Mouse (Mus musculus) urinary bladder, postnatal 14 days (tissue): ENCODE measurements around the gene Cox8b.
A peak's percentile ranks its signal among the peaks of the same experiment; 100 is the strongest.
"Not testable (repeated sequence)": the region's sequence is repeated elsewhere in the genome, so short reads cannot be mapped to it uniquely, and the experiment has no call there.

Experiments
- DNase-seq: peaks from one replicate; pipeline ENCODE4 v3.0.0; 2021; ENCODE audit warnings: low spot score

Gene Cox8b

GRCm38 (mm10) chr7:140912846-140913482 is 12.7 kb upstream of the Cox8b start:
- no peak for DNase-seq

- no peak for DNase-seq
These were observed 12.0 kb upstream of the Cox8b start for GRCm38 (mm10) chr7:140912293-140912692.

- peak; percentile 81 for DNase-seq
These were observed 8.4 kb upstream of the Cox8b start for GRCm38 (mm10) chr7:140908634-140909107.

GRCm38 (mm10) chr7:140908181-140908580 is 7.9 kb upstream of the Cox8b start:
- no peak for DNase-seq

GRCm38 (mm10) chr7:140907697-140908096 is 7.5 kb upstream of the Cox8b start:
- no peak for DNase-seq

- DNase-seq = no peak
These were observed 6.9 kb upstream of the Cox8b start for GRCm38 (mm10) chr7:140907131-140907530.

- no peak for DNase-seq
These were observed 5.4 kb upstream of the Cox8b start for GRCm38 (mm10) chr7:140905642-140906081.

GRCm38 (mm10) chr7:140903212-140903611 is 3.0 kb upstream of the Cox8b start:
- DNase-seq = peak; percentile 77

GRCm38 (mm10) chr7:140902036-140902875 is 2.0 kb upstream of the Cox8b start:
- no peak for DNase-seq

GRCm38 (mm10) chr7:140899121-140899520 is 1.1 kb downstream of the Cox8b start:
- DNase-seq = no peak

GRCm38 (mm10) chr7:140897863-140898262 is 2.4 kb downstream of the Cox8b start:
- no peak for DNase-seq

- no peak for DNase-seq
These were observed 5.6 kb downstream of the Cox8b start for GRCm38 (mm10) chr7:140894611-140895010.

GRCm38 (mm10) chr7:140894031-140894430 is 6.2 kb downstream of the Cox8b start:
- no peak for DNase-seq

- not testable (repeated sequence) for DNase-seq
These were observed 9.6 kb downstream of the Cox8b start for GRCm38 (mm10) chr7:140890636-140891035.

- DNase-seq = no peak
These were observed 17.8 kb downstream of the Cox8b start for GRCm38 (mm10) chr7:140882469-140882803.

GRCm38 (mm10) chr7:140881696-140882468 is 18.4 kb downstream of the Cox8b start, which contains the start of the genes Psmd13 and Sirt3:
Psmd13 (plus strand) TSS chr7:140881968.
Sirt3 (minus strand) TSS chr7:140882309.
- DNase-seq = peak; percentile 95

GRCm38 (mm10) chr7:140880865-140881515 is 19.3 kb downstream of the Cox8b start:
- DNase-seq = no peak

- DNase-seq = no peak
These were observed 19.8 kb downstream of the Cox8b start for GRCm38 (mm10) chr7:140880419-140880818.

GRCm38 (mm10) chr7:140879355-140879754 is 20.9 kb downstream of the Cox8b start:
- DNase-seq = no peak

GRCm38 (mm10) chr7:140877364-140877763 is 22.9 kb downstream of the Cox8b start:
- DNase-seq = no peak

GRCm38 (mm10) chr7:140874224-140874623 is 26.0 kb downstream of the Cox8b start:
- DNase-seq = no peak

- no peak for DNase-seq
These were observed 35.5 kb downstream of the Cox8b start for GRCm38 (mm10) chr7:140864761-140865160.
